Comparison of ENCODE assay signal across 8 mouse cellular contexts in the genomic region with DNA sequence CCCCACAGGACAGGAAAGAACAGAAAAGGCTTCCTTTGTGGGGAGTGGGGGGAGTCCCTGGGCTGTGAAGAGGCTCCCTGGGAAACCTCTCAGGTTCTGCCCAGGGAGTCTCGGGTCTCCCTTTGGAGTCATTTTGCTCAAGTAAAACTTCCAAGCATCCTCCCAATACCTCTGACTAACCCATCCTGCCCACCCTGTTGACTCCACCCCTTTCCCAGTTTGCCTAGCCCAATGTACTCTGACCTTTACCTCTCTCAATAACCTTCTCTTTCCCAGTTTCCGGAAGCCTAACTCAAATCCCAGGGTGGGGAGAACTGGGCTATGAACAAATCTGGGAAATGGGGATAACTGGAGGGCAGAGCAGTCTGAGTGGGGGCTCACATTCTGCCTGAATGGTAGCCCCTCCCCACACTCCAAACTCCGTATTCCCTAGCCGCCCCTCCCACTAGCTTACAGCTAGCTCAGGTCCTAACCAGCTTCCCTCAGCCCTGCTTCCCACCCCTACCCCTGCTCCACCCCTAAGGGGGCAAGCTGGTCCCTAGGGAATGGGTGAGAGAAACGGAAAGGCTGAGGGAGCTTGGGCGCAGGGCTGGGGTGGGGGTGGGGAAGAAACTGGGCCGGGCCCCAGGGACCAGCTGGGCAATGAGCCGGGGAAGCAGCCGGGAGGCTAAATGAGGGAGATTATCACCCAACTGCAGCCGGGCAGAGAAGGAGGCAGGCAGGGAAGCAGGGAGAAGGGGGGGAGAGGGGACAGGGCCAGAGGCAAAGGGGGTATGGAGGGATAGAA. TPM values are rescaled to one million over a fixed set of nuclear protein-coding genes. Genes with fewer than 3 reads are reported as not detected.
A peak's percentile ranks its signal among the peaks of the same experiment; 100 is the strongest.
DNase-seq lines count a peak whose midpoint lies in the region; ATAC-seq and TF ChIP-seq lines count a peak whose summit lies in the region.

No protein-coding gene starts in this region.

- no peak for TF ChIP-seq POLR2A in cerebellum, adult 2 months (IDR thresholded peaks at IDR 0.05; ENCODE audit: borderline replicate concordance, insufficient read depth, low read length)

- no peaks in the 10 kb centered on the region for H3K9me3 ChIP-seq in lung, embryonic 14.5 days (ENCODE audit: low read depth, low read length)
- no peaks in the 10 kb centered on the region for H3K9me3 ChIP-seq in forebrain, embryonic 13.5 days (replicated peaks)

- peak; percentile 9; the same call in 1 of the 2 replicates for ATAC-seq in lung, embryonic 14.5 days (ENCODE audit: insufficient read depth)
- peak; percentile 17; the same call in 1 of the 2 replicates for ATAC-seq in forebrain, embryonic 13.5 days
- ATAC-seq in megakaryocyte progenitor cell, adult 5-6 weeks (replicated peaks; ENCODE audit: poor library complexity) = no peak

- peak; percentile 43 for DNase-seq in lung, embryonic 14.5 days
- DNase-seq in lung, adult 18-20 months = no peak
- DNase-seq in liver = peak; percentile 61
- DNase-seq in retina, postnatal 1 day = peak; percentile 92
- no peak for DNase-seq in cerebellum, adult 2 months
- no peak for DNase-seq in T-cell, adult 2 months (ENCODE audit: low spot score)

- peaks cover 7% of the 10 kb centered on the region; the same call in 1 of the 2 replicates for H3K36me3 ChIP-seq in lung, embryonic 14.5 days (ENCODE audit: insufficient read depth)
- H3K36me3 ChIP-seq in forebrain, embryonic 13.5 days (ENCODE audit: poor library complexity, severe bottlenecking) = no peaks in the 10 kb centered on the region

- peaks cover 73% of the 10 kb centered on the region for H3K27me3 ChIP-seq in lung, embryonic 14.5 days (ENCODE audit: insufficient read depth, low read length)
- H3K27me3 ChIP-seq in forebrain, embryonic 13.5 days = peaks cover 78% of the 10 kb centered on the region
- no peaks in the 10 kb centered on the region; the same call in 1 of the 2 replicates for H3K27me3 ChIP-seq in cerebellum, adult 2 months (ENCODE audit: control insufficient read depth, insufficient read depth, low read length)

- H3K27ac ChIP-seq in lung, embryonic 14.5 days (ENCODE audit: low read depth) = no peak overlapping the region
- H3K27ac ChIP-seq in forebrain, embryonic 13.5 days = peak overlapping the region; percentile 44; the same call in 1 of the 2 replicates
- H3K27ac ChIP-seq in cerebellum, adult 2 months (ENCODE audit: insufficient read depth, low read length) = no peak overlapping the region

- H3K4me1 ChIP-seq in lung, embryonic 14.5 days (ENCODE audit: insufficient read depth) = peaks cover 39% of the 10 kb centered on the region
- peaks cover 86% of the 10 kb centered on the region for H3K4me1 ChIP-seq in forebrain, embryonic 13.5 days
- H3K4me1 ChIP-seq in cerebellum, adult 2 months (ENCODE audit: control insufficient read depth, insufficient read depth, low read length) = peaks cover 39% of the 10 kb centered on the region

- no peak for TF ChIP-seq CTCF in lung, embryonic 14.5 days (IDR thresholded peaks at IDR 0.05; ENCODE audit: low read depth)
- TF ChIP-seq CTCF in cerebellum, adult 2 months (IDR thresholded peaks at IDR 0.05; ENCODE audit: borderline replicate concordance, insufficient read depth, low read depth, low read length) = no peak

- H3K9ac ChIP-seq in lung, embryonic 14.5 days = 0 out of 2 replicates have a peak overlapping the region, but pooled peaks have one; percentile 6
- 0 out of 2 replicates have a peak overlapping the region, but pooled peaks have one; percentile 23 for H3K9ac ChIP-seq in forebrain, embryonic 13.5 days

- peak overlapping the region; percentile 54 for H3K4me2 ChIP-seq in lung, embryonic 14.5 days
- H3K4me2 ChIP-seq in forebrain, embryonic 13.5 days = peak overlapping the region; percentile 46

- WGBS in lung, embryonic 14.5 days = 5% methylated on average over 10 of the region's 10 CpGs
- 7% methylated on average over 10 of the region's 10 CpGs for WGBS in forebrain, embryonic 13.5 days
- WGBS in cerebellum, adult 2 months = 24% methylated on average over 10 of the region's 10 CpGs

- no peak overlapping the region for H3K4me3 ChIP-seq in lung, embryonic 14.5 days (ENCODE audit: low read depth, low read length)
- H3K4me3 ChIP-seq in forebrain, embryonic 13.5 days = no peak overlapping the region
- no peak overlapping the region for H3K4me3 ChIP-seq in cerebellum, adult 2 months (replicated peaks; ENCODE audit: insufficient read depth, low read depth, low read length)

RNA-seq across cellular contexts. Expression of gene Asic4, which starts 2.8 kb away (rescaled TPM):
- 0.12 and 0.18 TPM in 2 replicates for polyA plus RNA-seq in lung, embryonic 14.5 days (2014; fragmentation: Nextera tagmentation; extraction: Ambion mirVana)
- polyA plus RNA-seq in forebrain, embryonic 13.5 days (2015; fragmentation: Nextera tagmentation; extraction: Ambion mirVana) = 4.0 and 5.4 TPM in 2 replicates
- not detected in 2 replicates for total RNA-seq in megakaryocyte progenitor cell, adult 5-6 weeks (2015)
- total RNA-seq in megakaryocyte progenitor cell, adult 5-6 weeks (2017) = not detected in 2 replicates
- 2.1 and 2.8 TPM in 2 replicates for polyA plus RNA-seq in cerebellum, adult 2 months (2012; rRNA removed)

RNA-seq across cellular contexts. Expression of gene Gmppa, which starts 11.7 kb away (rescaled TPM):
- 61.2 and 67.3 TPM in 2 replicates for polyA plus RNA-seq in lung, embryonic 14.5 days (2014; fragmentation: Nextera tagmentation; extraction: Ambion mirVana)
- 53.7 and 62.7 TPM in 2 replicates for polyA plus RNA-seq in forebrain, embryonic 13.5 days (2015; fragmentation: Nextera tagmentation; extraction: Ambion mirVana)
- total RNA-seq in megakaryocyte progenitor cell, adult 5-6 weeks (2015) = 65.8 and 74.1 TPM in 2 replicates
- total RNA-seq in megakaryocyte progenitor cell, adult 5-6 weeks (2017) = 87.0 and 98.6 TPM in 2 replicates
- polyA plus RNA-seq in cerebellum, adult 2 months (2012; rRNA removed) = 155 and 187 TPM in 2 replicates

RNA-seq across cellular contexts. Expression of gene Chpf, which starts 31.6 kb away (rescaled TPM):
- polyA plus RNA-seq in lung, embryonic 14.5 days (2014; fragmentation: Nextera tagmentation; extraction: Ambion mirVana) = 32.8 and 35.1 TPM in 2 replicates
- 16.9 and 18.6 TPM in 2 replicates for polyA plus RNA-seq in forebrain, embryonic 13.5 days (2015; fragmentation: Nextera tagmentation; extraction: Ambion mirVana)
- total RNA-seq in megakaryocyte progenitor cell, adult 5-6 weeks (2015) = 0.27 and 0.83 TPM in 2 replicates
- 0.57 and 2.0 TPM in 2 replicates for total RNA-seq in megakaryocyte progenitor cell, adult 5-6 weeks (2017)
- 88.3 and 92.6 TPM in 2 replicates for polyA plus RNA-seq in cerebellum, adult 2 months (2012; rRNA removed)

RNA-seq across cellular contexts. Expression of gene Tmem198, which starts 31.9 kb away (rescaled TPM):
- polyA plus RNA-seq in lung, embryonic 14.5 days (2014; fragmentation: Nextera tagmentation; extraction: Ambion mirVana) = 0.26 and 0.72 TPM in 2 replicates
- polyA plus RNA-seq in forebrain, embryonic 13.5 days (2015; fragmentation: Nextera tagmentation; extraction: Ambion mirVana) = 34.0 and 35.5 TPM in 2 replicates
- not detected in 2 replicates for total RNA-seq in megakaryocyte progenitor cell, adult 5-6 weeks (2015)
- 2.9 TPM in 1 of 2 replicates, not detected in the other for total RNA-seq in megakaryocyte progenitor cell, adult 5-6 weeks (2017)
- 41.3 and 46.6 TPM in 2 replicates for polyA plus RNA-seq in cerebellum, adult 2 months (2012; rRNA removed)

RNA-seq across cellular contexts. Expression of gene Obsl1, which starts 58.8 kb away (rescaled TPM):
- 83.9 and 93.3 TPM in 2 replicates for polyA plus RNA-seq in lung, embryonic 14.5 days (2014; fragmentation: Nextera tagmentation; extraction: Ambion mirVana)
- 15.5 and 17.2 TPM in 2 replicates for polyA plus RNA-seq in forebrain, embryonic 13.5 days (2015; fragmentation: Nextera tagmentation; extraction: Ambion mirVana)
- 1.0 TPM in 1 of 2 replicates, not detected in the other for total RNA-seq in megakaryocyte progenitor cell, adult 5-6 weeks (2015)
- 0.30 TPM in 1 of 2 replicates, not detected in the other for total RNA-seq in megakaryocyte progenitor cell, adult 5-6 weeks (2017)
- 41.1 and 44.0 TPM in 2 replicates for polyA plus RNA-seq in cerebellum, adult 2 months (2012; rRNA removed)

Comparison
In these comparisons a context has a peak if more than half of its experiments do, and no peak if none do; other contexts are left out.
1. DNase-seq: peak in lung, embryonic 14.5 days (single experiment), liver (single experiment) and retina, postnatal 1 day (single experiment); none in lung, adult 18-20 months (0 of 2), cerebellum, adult 2 months (0 of 2) and T-cell, adult 2 months (single experiment).